Comparison of ENCODE assay signal across 24 mouse cellular contexts in the genomic region with DNA sequence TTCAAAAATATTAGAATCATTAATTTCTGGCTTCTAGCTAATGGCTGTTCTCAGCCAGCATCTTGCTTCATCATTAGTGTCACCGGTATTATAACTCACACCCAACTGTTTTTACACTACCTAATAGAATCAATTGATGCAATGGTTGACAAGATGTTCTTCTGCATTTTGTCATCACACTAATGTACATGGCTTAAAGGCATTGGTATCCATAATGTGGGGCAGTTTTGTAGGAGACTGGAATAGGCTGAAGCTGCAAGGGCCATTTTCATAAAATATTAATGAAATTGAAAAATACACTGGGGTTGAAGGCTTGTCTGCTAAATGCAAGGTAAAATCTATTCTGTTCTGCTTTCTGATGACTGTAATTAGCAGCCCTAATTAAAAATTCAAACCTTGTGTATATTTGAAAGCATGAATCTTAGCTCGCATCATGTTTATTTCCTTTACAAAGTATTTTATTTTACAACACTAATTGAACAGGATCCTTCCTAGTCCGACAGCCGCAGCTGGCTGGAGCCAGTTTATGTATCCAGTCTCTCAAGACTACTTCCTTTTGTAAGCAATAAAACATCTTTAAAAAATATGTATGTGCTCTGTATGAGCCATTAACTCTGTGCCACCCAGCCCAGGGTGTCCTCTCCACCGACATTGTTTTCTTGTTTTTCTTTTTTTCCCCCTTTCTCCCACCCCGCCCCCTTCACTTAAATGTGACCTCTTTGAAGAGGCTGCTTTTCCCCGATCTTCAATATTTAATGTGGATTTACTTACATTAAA.
DNase-seq lines count a peak whose midpoint lies in the region; ATAC-seq lines count a peak whose summit lies in the region.
"Had no signal": no experiment of that assay in that cellular context is flagged by ENCODE, and none has a peak within 500 bp of the region (broad histone marks: within the 10 kb centered on the region; RNA-seq: fewer than 3 reads in every experiment).

No protein-coding gene starts in this region.

- H3K9me3 ChIP-seq in hindbrain, embryonic 13.5 days = no peaks in the 10 kb centered on the region
- no peaks in the 10 kb centered on the region for H3K9me3 ChIP-seq in hindbrain, embryonic 11.5 days (ENCODE audit: control insufficient read depth, low read length)
- H3K9me3 ChIP-seq in kidney, embryonic 16.5 days (ENCODE audit: low read length) = no peaks in the 10 kb centered on the region
- H3K9me3 ChIP-seq in midbrain, embryonic 13.5 days = no peaks in the 10 kb centered on the region
- no peaks in the 10 kb centered on the region for H3K9me3 ChIP-seq in midbrain, embryonic 16.5 days (replicated peaks; ENCODE audit: control insufficient read depth, low read length, poor library complexity, severe bottlenecking)
- H3K9me3 ChIP-seq in neural tube, embryonic 14.5 days (ENCODE audit: control insufficient read depth, low read length) = no peaks in the 10 kb centered on the region
- H3K9me3 ChIP-seq: heart, embryonic 12.5 days; limb, embryonic 10.5 days; limb, embryonic 15.5 days had no signal

- H3K4me1 ChIP-seq in hindbrain, embryonic 13.5 days (replicated peaks) = no peaks in the 10 kb centered on the region
- H3K4me1 ChIP-seq in hindbrain, embryonic 11.5 days (replicated peaks; ENCODE audit: control insufficient read depth, insufficient read depth, low read length) = no peaks in the 10 kb centered on the region
- no peaks in the 10 kb centered on the region for H3K4me1 ChIP-seq in kidney, embryonic 16.5 days (ENCODE audit: insufficient read depth, low read length)
- H3K4me1 ChIP-seq in midbrain, embryonic 13.5 days (replicated peaks) = no peaks in the 10 kb centered on the region
- no peaks in the 10 kb centered on the region for H3K4me1 ChIP-seq in midbrain, embryonic 16.5 days (ENCODE audit: control insufficient read depth, insufficient read depth, low read length)
- 0 out of 2 replicates have a peak, but pooled peaks cover 3% of the 10 kb centered on the region for H3K4me1 ChIP-seq in neural tube, embryonic 14.5 days (ENCODE audit: control insufficient read depth, insufficient read depth, low read length)
- H3K4me1 ChIP-seq: heart, embryonic 12.5 days; limb, embryonic 15.5 days; liver, embryonic 13.5 days had no signal

- H3K27me3 ChIP-seq in hindbrain, embryonic 13.5 days = no peaks in the 10 kb centered on the region
- H3K27me3 ChIP-seq in hindbrain, embryonic 11.5 days (ENCODE audit: control insufficient read depth, insufficient read depth, low read length) = no peaks in the 10 kb centered on the region
- no peaks in the 10 kb centered on the region for H3K27me3 ChIP-seq in kidney, embryonic 16.5 days (ENCODE audit: insufficient read depth, low read length)
- no peaks in the 10 kb centered on the region for H3K27me3 ChIP-seq in midbrain, embryonic 13.5 days
- no peaks in the 10 kb centered on the region for H3K27me3 ChIP-seq in midbrain, embryonic 16.5 days (ENCODE audit: control insufficient read depth, insufficient read depth, low read depth, low read length)
- no peaks in the 10 kb centered on the region for H3K27me3 ChIP-seq in neural tube, embryonic 14.5 days (ENCODE audit: control insufficient read depth, insufficient read depth, low read length)
- H3K27me3 ChIP-seq: heart, embryonic 12.5 days; limb, embryonic 15.5 days; liver, embryonic 13.5 days had no signal

- H3K9ac ChIP-seq in hindbrain, embryonic 13.5 days = no peak overlapping the region
- no peak overlapping the region for H3K9ac ChIP-seq in hindbrain, embryonic 11.5 days (ENCODE audit: low read depth, low read length)
- H3K9ac ChIP-seq in kidney, embryonic 16.5 days (replicated peaks; ENCODE audit: low read length) = no peak overlapping the region
- H3K9ac ChIP-seq in midbrain, embryonic 13.5 days (replicated peaks) = no peak overlapping the region
- H3K9ac ChIP-seq in midbrain, embryonic 16.5 days (ENCODE audit: low read depth, low read length) = no peak overlapping the region
- no peak overlapping the region for H3K9ac ChIP-seq in neural tube, embryonic 14.5 days (replicated peaks; ENCODE audit: low read depth, low read length)
- H3K9ac ChIP-seq: heart, embryonic 12.5 days; limb, embryonic 15.5 days; liver, embryonic 13.5 days had no signal

- no peaks in the 10 kb centered on the region for H3K36me3 ChIP-seq in hindbrain, embryonic 13.5 days
- H3K36me3 ChIP-seq in hindbrain, embryonic 11.5 days (ENCODE audit: control insufficient read depth, insufficient read depth, low read length) = no peaks in the 10 kb centered on the region
- no peaks in the 10 kb centered on the region for H3K36me3 ChIP-seq in kidney, embryonic 16.5 days (ENCODE audit: insufficient read depth, low read length)
- H3K36me3 ChIP-seq in midbrain, embryonic 13.5 days = no peaks in the 10 kb centered on the region
- H3K36me3 ChIP-seq in midbrain, embryonic 16.5 days (ENCODE audit: control insufficient read depth, insufficient read depth, low read length) = no peaks in the 10 kb centered on the region
- H3K36me3 ChIP-seq in neural tube, embryonic 14.5 days (ENCODE audit: control insufficient read depth, insufficient read depth, low read length) = no peaks in the 10 kb centered on the region
- H3K36me3 ChIP-seq: G1E; heart, embryonic 12.5 days; limb, embryonic 10.5 days; limb, embryonic 15.5 days; liver, embryonic 13.5 days had no signal

- ATAC-seq in hindbrain, embryonic 13.5 days (ENCODE audit: low FRiP score) = peak; percentile 57; the same call in 1 of the 2 replicates
- ATAC-seq in hindbrain, embryonic 11.5 days (ENCODE audit: low FRiP score) = no peak
- ATAC-seq in kidney, embryonic 16.5 days (ENCODE audit: low FRiP score, low TSS enrichment) = peak; percentile 53; the same call in 1 of the 2 replicates
- ATAC-seq in midbrain, embryonic 13.5 days = 0 out of 2 replicates have a peak, but pooled peaks have one; percentile 30
- no peak for ATAC-seq in midbrain, embryonic 16.5 days
- ATAC-seq in neural tube, embryonic 14.5 days (ENCODE audit: low read depth) = peak; percentile 31; the same call in 1 of the 2 replicates
- ATAC-seq: forebrain, embryonic 16.5 days had no signal

- no peak overlapping the region for H3K4me2 ChIP-seq in hindbrain, embryonic 13.5 days
- no peak overlapping the region for H3K4me2 ChIP-seq in hindbrain, embryonic 11.5 days (replicated peaks; ENCODE audit: low read depth, low read length)
- no peak overlapping the region for H3K4me2 ChIP-seq in kidney, embryonic 16.5 days (replicated peaks; ENCODE audit: low read depth, low read length)
- no peak overlapping the region for H3K4me2 ChIP-seq in midbrain, embryonic 13.5 days (replicated peaks)
- no peak overlapping the region for H3K4me2 ChIP-seq in midbrain, embryonic 16.5 days (ENCODE audit: low read length)
- H3K4me2 ChIP-seq in neural tube, embryonic 14.5 days (ENCODE audit: low read depth, low read length) = no peak overlapping the region
- H3K4me2 ChIP-seq: heart, embryonic 12.5 days; limb, embryonic 15.5 days; liver, embryonic 13.5 days had no signal

- no peak overlapping the region for H3K4me3 ChIP-seq in hindbrain, embryonic 13.5 days
- H3K4me3 ChIP-seq in hindbrain, embryonic 11.5 days (ENCODE audit: low read depth, low read length) = no peak overlapping the region
- H3K4me3 ChIP-seq in kidney, embryonic 16.5 days (ENCODE audit: low read length) = no peak overlapping the region
- no peak overlapping the region for H3K4me3 ChIP-seq in midbrain, embryonic 13.5 days (replicated peaks)
- no peak overlapping the region for H3K4me3 ChIP-seq in midbrain, embryonic 16.5 days (ENCODE audit: low read depth, low read length)
- H3K4me3 ChIP-seq in neural tube, embryonic 14.5 days (ENCODE audit: low read depth, low read length) = no peak overlapping the region
- H3K4me3 ChIP-seq: erythroblast, embryonic 14.5 days; gastrocnemius, adult 2 months; heart, embryonic 12.5 days; limb, embryonic 10.5 days; limb, embryonic 15.5 days; liver, embryonic 13.5 days had no signal

- H3K27ac ChIP-seq in hindbrain, embryonic 13.5 days = no peak overlapping the region
- H3K27ac ChIP-seq in hindbrain, embryonic 11.5 days (ENCODE audit: low read depth, low read length) = no peak overlapping the region
- peak overlapping the region; percentile 1; the same call in 1 of the 2 replicates for H3K27ac ChIP-seq in kidney, embryonic 16.5 days (ENCODE audit: low read length)
- H3K27ac ChIP-seq in midbrain, embryonic 13.5 days = no peak overlapping the region
- no peak overlapping the region for H3K27ac ChIP-seq in midbrain, embryonic 16.5 days (ENCODE audit: low read length)
- H3K27ac ChIP-seq in neural tube, embryonic 14.5 days (ENCODE audit: low read depth, low read length) = no peak overlapping the region
- H3K27ac ChIP-seq: gastrocnemius, adult 2 months; limb, embryonic 10.5 days; limb, embryonic 15.5 days; liver, embryonic 13.5 days had no signal

- 70% methylated on average over 7 of the region's 7 CpGs for WGBS in hindbrain, embryonic 13.5 days
- 77% methylated on average over 7 of the region's 7 CpGs for WGBS in hindbrain, embryonic 11.5 days
- 62% methylated on average over 7 of the region's 7 CpGs for WGBS in kidney, embryonic 16.5 days
- 75% methylated on average over 7 of the region's 7 CpGs for WGBS in midbrain, embryonic 13.5 days
- WGBS in midbrain, embryonic 16.5 days = 76% methylated on average over 7 of the region's 7 CpGs
- 52% methylated on average over 7 of the region's 7 CpGs for WGBS in neural tube, embryonic 14.5 days

- no peak for DNase-seq in hindbrain, embryonic 11.5 days (ENCODE audit: low spot score)
- DNase-seq in kidney, adult 18-20 months = no peak
- DNase-seq: adrenal gland, adult 8-10 months; cerebellum, adult 2 months; gastrocnemius, adult 2 months; gastrocnemius, postnatal 36 days; kidney, adult 8-10 months; layer of hippocampus, adult 9-11 months; liver, embryonic 13.5 days; lung, adult 18-20 months; right cerebral cortex, postnatal 25 days; thymus, adult 2 months; thymus, postnatal 36 days had no signal

Comparison
In these comparisons a context has a peak if more than half of its experiments do, and no peak if none do; other contexts are left out.
1. ATAC-seq: peak in hindbrain, embryonic 13.5 days (single experiment), kidney, embryonic 16.5 days (single experiment), midbrain, embryonic 13.5 days (single experiment) and neural tube, embryonic 14.5 days (single experiment); none in hindbrain, embryonic 11.5 days (single experiment) and midbrain, embryonic 16.5 days (single experiment).